Mouse (Mus musculus) neural tube, embryonic 13.5 days (tissue): ENCODE data around the gene Stat3. TPM values are rescaled to one million over a fixed set of nuclear protein-coding genes. Genes with fewer than 3 reads are reported as not detected.
A peak's percentile ranks its signal among the peaks of the same experiment; 100 is the strongest.

Experiments
- ATAC-seq: fragments of 200-750 bp; cut with Nextera tagmentation; 2 replicates; pipeline ENCODE4 v1.8.0; 2017; ENCODE audit warnings: low read depth, mild to moderate bottlenecking, moderate TSS enrichment, moderate library complexity
- H3K27ac ChIP-seq: fragments of 300-500 bp; sonication (generic); replicated peaks from 2 replicates; pipeline ENCODE4 v1.5.1; 2015; ENCODE audit warnings: moderate library complexity, mild to moderate bottlenecking, inconsistent platforms
- H3K27me3 ChIP-seq: fragments of 300-500 bp; sonication (generic); 2 replicates; pipeline ENCODE4 v1.6.1; 2015; ENCODE audit warnings: mild to moderate bottlenecking, inconsistent platforms
- H3K36me3 ChIP-seq: fragments of 300-500 bp; sonication (generic); 2 replicates; pipeline ENCODE4 v1.6.1; 2015; ENCODE audit warnings: mild to moderate bottlenecking, inconsistent platforms
- H3K4me1 ChIP-seq: fragments of 300-500 bp; sonication (generic); replicated peaks from 2 replicates; pipeline ENCODE4 v1.6.1; 2015; ENCODE audit warnings: inconsistent platforms
- H3K4me2 ChIP-seq: fragments of 300-500 bp; sonication (generic); 2 replicates; pipeline ENCODE4 v1.6.1; 2015; ENCODE audit warnings: inconsistent platforms, mild to moderate bottlenecking, moderate library complexity
- H3K4me3 ChIP-seq: fragments of 300-500 bp; sonication (generic); 2 replicates; pipeline ENCODE4 v1.5.1; 2015; ENCODE audit warnings: mild to moderate bottlenecking, inconsistent platforms
- H3K9ac ChIP-seq: fragments of 300-500 bp; sonication (generic); 2 replicates; pipeline ENCODE4 v1.6.1; 2015; ENCODE audit warnings: moderate library complexity, mild to moderate bottlenecking, inconsistent platforms
- H3K9me3 ChIP-seq: fragments of 300-500 bp; sonication (generic); 2 replicates; pipeline ENCODE4 v1.6.1; 2016; ENCODE audit warnings: inconsistent platforms
- WGBS: fragments of 180-500 bp; shearing (Covaris S2); methylation state at CpG from one replicate; pipeline ENCODE4 v1.1.7; 2015; 5-methylcytosine and 5-hydroxymethylcytosine counted together
- polyA plus RNA-seq: library from polyadenylated mRNA; unstranded; fragments of >200 nt; fragmentation: Nextera tagmentation; extraction: Ambion mirVana; gene quantifications from 2 replicates; pipeline ENCODE4 v1.2.1, GENCODE M21; 2015

Stat3 gene
- polyA plus RNA-seq, 1 experiment from 2014 or later: 82.3 TPM

GRCm38 (mm10) chr11:100857960-100858359, 81.4 kb downstream of the Stat3 start:
- peaks cover 15% of the 10 kb centered on the region for H3K4me1 ChIP-seq
- H3K36me3 ChIP-seq: no peaks in the 10 kb centered on the region
- no peak overlapping the region for H3K4me2 ChIP-seq
- WGBS: 80% methylated on average over 6 of the region's 6 CpGs
- H3K27ac ChIP-seq: no peak overlapping the region
- no peak overlapping the region for H3K9ac ChIP-seq
- ATAC-seq: no peak
- H3K9me3 ChIP-seq: no peaks in the 10 kb centered on the region
- peaks cover 88% of the 10 kb centered on the region for H3K27me3 ChIP-seq
- H3K4me3 ChIP-seq: no peak overlapping the region

GRCm38 (mm10) chr11:100855178-100855577, 84.2 kb downstream of the Stat3 start:
- Histone ChIP-seq H3K27ac (no peak overlapping the region), H3K9ac (no peak overlapping the region), H3K9me3 (no peaks in the 10 kb centered on the region), H3K4me1 (peaks cover 12% of the 10 kb centered on the region), H3K27me3 (peaks cover 66% of the 10 kb centered on the region), H3K4me3 (no peak overlapping the region), H3K4me2 (no peak overlapping the region), H3K36me3 (no peaks in the 10 kb centered on the region)
- WGBS: 90% methylated on average over 4 of the region's 4 CpGs
- no peak for ATAC-seq

- Histone ChIP-seq H3K9me3 (no peaks in the 10 kb centered on the region), H3K4me3 (no peak overlapping the region), H3K27ac (no peak overlapping the region), H3K4me1 (peaks cover 15% of the 10 kb centered on the region), H3K9ac (no peak overlapping the region), H3K36me3 (no peaks in the 10 kb centered on the region), H3K4me2 (no peak overlapping the region), H3K27me3 (peaks cover 57% of the 10 kb centered on the region)
- 62% methylated on average over 4 of the region's 4 CpGs for WGBS
- no peak for ATAC-seq
Observed at GRCm38 (mm10) chr11:100854268-100854667, 85.1 kb downstream of the Stat3 start.

DNA sequence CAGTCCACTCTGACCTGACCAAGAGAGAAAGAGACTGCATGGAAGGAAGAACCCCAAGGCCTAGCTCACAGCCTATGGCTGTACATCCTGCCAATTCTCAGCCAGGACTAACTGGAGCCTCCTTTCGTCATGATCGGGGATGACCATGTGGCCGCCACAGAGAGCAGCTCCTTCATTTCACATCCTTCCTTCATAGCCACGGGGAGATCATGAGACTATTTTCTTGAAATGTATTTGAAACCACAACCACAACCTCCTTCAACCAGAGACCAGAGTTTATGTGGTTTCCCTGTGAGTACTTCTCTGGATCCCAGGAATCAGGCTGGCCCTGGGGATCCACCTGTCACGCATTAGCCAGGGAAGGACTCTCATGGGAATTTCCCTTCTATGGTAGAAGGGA, 86.3 kb downstream of the Stat3 start:
- H3K4me2 ChIP-seq: no peak overlapping the region
- no peak for ATAC-seq
- H3K36me3 ChIP-seq: no peaks in the 10 kb centered on the region
- no peaks in the 10 kb centered on the region for H3K9me3 ChIP-seq
- H3K27ac ChIP-seq: no peak overlapping the region
- no peak overlapping the region for H3K4me3 ChIP-seq
- WGBS: 85% methylated on average over 5 of the region's 5 CpGs
- H3K9ac ChIP-seq: no peak overlapping the region
- H3K4me1 ChIP-seq: peaks cover 25% of the 10 kb centered on the region
- peaks cover 44% of the 10 kb centered on the region for H3K27me3 ChIP-seq

DNA sequence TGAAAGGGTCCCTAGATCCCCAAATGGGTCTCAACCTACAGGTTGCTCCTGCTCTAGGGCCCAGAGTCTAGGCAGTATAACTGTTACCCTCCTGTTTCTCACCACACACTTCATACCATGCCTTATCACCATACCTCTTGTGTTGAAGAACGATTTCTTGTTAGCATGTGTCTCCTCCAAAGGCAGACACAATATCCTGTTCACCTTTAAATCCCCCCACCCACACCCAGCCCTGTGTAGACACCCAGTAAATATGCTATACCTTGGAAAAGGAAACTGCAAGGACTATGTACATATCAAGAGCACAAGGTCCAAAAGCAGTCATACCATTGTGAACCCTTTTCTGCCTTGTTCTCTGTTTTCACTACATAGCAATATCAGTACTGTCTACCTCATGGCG, 87.3 kb downstream of the Stat3 start:
- H3K9me3 ChIP-seq: no peaks in the 10 kb centered on the region
- ATAC-seq: no peak
- H3K4me2 ChIP-seq: no peak overlapping the region
- H3K9ac ChIP-seq: no peak overlapping the region
- no peak overlapping the region for H3K27ac ChIP-seq
- peaks cover 38% of the 10 kb centered on the region for H3K27me3 ChIP-seq
- 100% methylated on average over 2 of the region's 2 CpGs for WGBS
- no peak overlapping the region for H3K4me3 ChIP-seq
- H3K36me3 ChIP-seq: no peaks in the 10 kb centered on the region
- H3K4me1 ChIP-seq: peaks cover 28% of the 10 kb centered on the region

DNA sequence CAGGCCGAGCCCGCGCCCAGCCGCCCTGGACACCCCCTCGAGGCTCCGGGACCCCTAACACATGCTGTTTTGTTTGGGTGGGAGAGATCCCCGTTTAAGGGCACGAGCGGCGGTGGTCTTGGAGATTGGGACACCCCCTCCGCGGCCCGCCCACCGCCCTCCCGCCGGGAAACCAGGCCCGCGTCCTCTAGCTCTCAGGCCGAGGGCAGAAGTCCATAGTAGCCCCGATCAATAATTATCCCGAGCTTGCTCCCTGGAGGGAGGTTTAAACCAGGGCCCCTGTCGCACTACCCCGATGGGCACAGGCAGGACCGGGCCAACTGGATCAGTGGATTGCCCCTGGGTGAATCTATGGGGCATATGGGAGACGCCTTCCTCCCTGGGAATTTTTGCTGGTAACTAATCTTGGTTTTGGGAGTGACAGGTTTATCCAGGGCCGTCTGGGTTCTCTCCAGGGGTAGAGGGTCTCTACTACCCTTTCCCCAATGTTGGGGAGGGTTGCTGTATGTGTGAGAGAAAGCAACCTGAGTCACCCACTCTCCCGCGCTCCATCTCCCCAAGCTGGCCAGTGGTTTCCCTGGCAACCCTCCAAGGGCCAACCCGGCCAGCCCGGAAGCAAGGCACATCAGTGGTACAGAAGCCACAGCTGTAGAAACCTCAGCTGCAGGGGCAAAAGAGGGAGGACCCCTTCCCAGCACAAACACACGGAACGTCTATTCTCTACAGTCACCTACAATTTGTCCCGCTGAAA, 88.4 kb downstream of the Stat3 start:
- no peaks in the 10 kb centered on the region for H3K36me3 ChIP-seq
- H3K27me3 ChIP-seq: peaks cover 28% of the 10 kb centered on the region
- ATAC-seq: peak; percentile 36
- H3K4me2 ChIP-seq: peak overlapping the region; percentile 87
- peak overlapping the region; percentile 96 for H3K9ac ChIP-seq
- peak overlapping the region; percentile 93 for H3K4me3 ChIP-seq
- under 1% methylated on average over 33 of the region's 33 CpGs for WGBS
- H3K4me1 ChIP-seq: peaks cover 28% of the 10 kb centered on the region
- H3K27ac ChIP-seq: peak overlapping the region; percentile 88
- H3K9me3 ChIP-seq: no peaks in the 10 kb centered on the region

- Histone ChIP-seq H3K4me1 (peaks cover 28% of the 10 kb centered on the region), H3K27ac (peak within 1 kb of the TSS; percentile 88), H3K9ac (peak within 1 kb of the TSS; percentile 96), H3K27me3 (peaks cover 21% of the 10 kb centered on the region), H3K4me3 (peak within 1 kb of the TSS; percentile 93), H3K9me3 (no peaks in the 10 kb centered on the region), H3K36me3 (no peaks in the 10 kb centered on the region), H3K4me2 (peak within 1 kb of the TSS; percentile 87)
- peak; percentile 82 for ATAC-seq
- WGBS: under 1% methylated on average over 73 of the region's 104 CpGs
Observed at GRCm38 (mm10) chr11:100850038-100850777, 89.1 kb downstream of the Stat3 start, which contains the start of gene Stat5b. TSS of gene Stat5b (minus strand) at chr11:100850724.

- Histone ChIP-seq H3K4me1 (peaks cover 28% of the 10 kb centered on the region), H3K9ac (peak overlapping the region; percentile 96), H3K27me3 (peaks cover 17% of the 10 kb centered on the region), H3K27ac (peak overlapping the region; percentile 88), H3K9me3 (no peaks in the 10 kb centered on the region), H3K4me2 (peak overlapping the region; percentile 87), H3K4me3 (peak overlapping the region; percentile 93), H3K36me3 (no peaks in the 10 kb centered on the region)
- 0 out of 2 replicates have a peak, but pooled peaks have one; percentile 12 for ATAC-seq
- 5% methylated on average over 13 of the region's 13 CpGs for WGBS
Observed at GRCm38 (mm10) chr11:100849456-100850037, 89.8 kb downstream of the Stat3 start.

GRCm38 (mm10) chr11:100848789-100849379, 90.5 kb downstream of the Stat3 start:
- H3K4me3 ChIP-seq: peak overlapping the region; percentile 93
- H3K36me3 ChIP-seq: no peaks in the 10 kb centered on the region
- H3K27me3 ChIP-seq: peaks cover 11% of the 10 kb centered on the region
- peak overlapping the region; percentile 96 for H3K9ac ChIP-seq
- no peak overlapping the region for H3K27ac ChIP-seq
- 75% methylated on average over 6 of the region's 6 CpGs for WGBS
- no peak for ATAC-seq
- H3K4me2 ChIP-seq: peak overlapping the region; percentile 87
- H3K4me1 ChIP-seq: peaks cover 28% of the 10 kb centered on the region
- no peaks in the 10 kb centered on the region for H3K9me3 ChIP-seq

DNA sequence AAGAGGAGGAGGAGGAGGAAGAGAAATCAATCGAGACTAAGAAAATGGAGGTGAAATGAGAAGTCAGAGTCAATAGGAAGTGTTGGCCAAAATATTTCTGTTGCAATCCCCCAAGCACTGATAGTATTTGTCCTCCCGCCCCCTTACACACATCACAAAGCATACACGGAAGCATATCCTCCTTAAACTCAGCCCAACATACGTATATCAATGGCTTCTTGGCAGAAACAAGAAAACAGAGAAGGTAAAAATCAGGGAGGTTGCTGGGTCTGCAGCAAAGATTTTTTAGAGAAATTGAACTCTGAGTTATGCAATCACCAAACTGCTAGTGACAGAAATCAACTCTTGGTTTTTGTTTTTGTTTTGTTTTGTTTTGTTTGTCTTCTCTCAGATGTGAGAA, 91.3 kb downstream of the Stat3 start:
- H3K9me3 ChIP-seq: no peaks in the 10 kb centered on the region
- H3K36me3 ChIP-seq: no peaks in the 10 kb centered on the region
- H3K27me3 ChIP-seq: peaks cover 7% of the 10 kb centered on the region
- 77% methylated on average over 4 of the region's 4 CpGs for WGBS
- no peak overlapping the region for H3K27ac ChIP-seq
- H3K4me2 ChIP-seq: no peak overlapping the region
- no peak overlapping the region for H3K4me3 ChIP-seq
- no peak overlapping the region for H3K9ac ChIP-seq
- peaks cover 28% of the 10 kb centered on the region for H3K4me1 ChIP-seq
- ATAC-seq: no peak

- peaks cover 2% of the 10 kb centered on the region; the same call in 1 of the 2 replicates for H3K27me3 ChIP-seq
- 94% methylated on average over 4 of the region's 4 CpGs for WGBS
Observed at GRCm38 (mm10) chr11:100847572-100847971, 91.8 kb downstream of the Stat3 start.

GRCm38 (mm10) chr11:100845793-100846192, 93.5 kb downstream of the Stat3 start:
- 88% methylated on average over 6 of the region's 6 CpGs for WGBS
- Histone ChIP-seq H3K4me1 (peaks cover 23% of the 10 kb centered on the region), H3K9me3 (no peaks in the 10 kb centered on the region), H3K9ac (no peak overlapping the region), H3K4me3 (no peak overlapping the region), H3K27me3 (no peaks in the 10 kb centered on the region), H3K27ac (no peak overlapping the region), H3K36me3 (no peaks in the 10 kb centered on the region), H3K4me2 (no peak overlapping the region)
- ATAC-seq: no peak

More at GRCm38 (mm10) chr11:100847572-100847971, 91.8 kb downstream of the Stat3 start:
- Histone ChIP-seq H3K36me3 (no peaks in the 10 kb centered on the region), H3K9me3 (no peaks in the 10 kb centered on the region), H3K4me1 (peaks cover 28% of the 10 kb centered on the region), H3K4me3 (no peak overlapping the region), H3K9ac (no peak overlapping the region), H3K27ac (no peak overlapping the region), H3K4me2 (no peak overlapping the region)
- no peak for ATAC-seq
